Mouse (Mus musculus) A20 (cell line): ENCODE measurements at regions not wholly inside any gene's neighbourhood (a gene's known extent, or its start where the extent isn't known, plus 50 kb on each side); places are given as distances from the start of the nearest gene placed in this dataset.

Experiments
- DNase-seq: peaks from one replicate; pipeline ENCODE4 v3.0.0-alpha.2; 2011; ENCODE audit warnings: low read depth, low spot score

GRCm38 (mm10) chr14:25366009-25366408, 93.0 kb upstream of the Zmiz1 start:
- no peak for DNase-seq

- DNase-seq: no peak
Observed at GRCm38 (mm10) chr14:25370306-25371020, 88.5 kb upstream of the Zmiz1 start.

- no peak for DNase-seq
Observed at GRCm38 (mm10) chr14:25371021-25371400, 88.0 kb upstream of the Zmiz1 start.

- no peak for DNase-seq
Observed at GRCm38 (mm10) chr14:25371661-25372060, 87.3 kb upstream of the Zmiz1 start.

- DNase-seq: no peak
Observed at GRCm38 (mm10) chr14:25372581-25372980, 86.4 kb upstream of the Zmiz1 start.

- DNase-seq: no peak
Observed at GRCm38 (mm10) chr14:25373167-25373566, 85.8 kb upstream of the Zmiz1 start.

- DNase-seq: no peak
Observed at GRCm38 (mm10) chr14:25375001-25375400, 84.0 kb upstream of the Zmiz1 start.

GRCm38 (mm10) chr14:25377091-25377490, 81.9 kb upstream of the Zmiz1 start:
- no peak for DNase-seq

- no peak for DNase-seq
Observed at GRCm38 (mm10) chr14:25377554-25377899, 81.5 kb upstream of the Zmiz1 start.

- no peak for DNase-seq
Observed at GRCm38 (mm10) chr14:25377900-25378716, 80.9 kb upstream of the Zmiz1 start.

GRCm38 (mm10) chr14:25378717-25379224, 80.2 kb upstream of the Zmiz1 start:
- DNase-seq: no peak

GRCm38 (mm10) chr14:25383169-25383824, 75.7 kb upstream of the Zmiz1 start:
- no peak for DNase-seq

GRCm38 (mm10) chr14:25385644-25386043, 73.3 kb upstream of the Zmiz1 start:
- DNase-seq: no peak

- DNase-seq: no peak
Observed at GRCm38 (mm10) chr14:25387780-25388179, 71.2 kb upstream of the Zmiz1 start.

GRCm38 (mm10) chr14:25389314-25389713, 69.7 kb upstream of the Zmiz1 start:
- no peak for DNase-seq

- DNase-seq: peak; percentile 78
Observed at GRCm38 (mm10) chr14:25392412-25392811, 66.6 kb upstream of the Zmiz1 start.

GRCm38 (mm10) chr14:25392940-25393339, 66.0 kb upstream of the Zmiz1 start:
- peak; percentile 21 for DNase-seq

GRCm38 (mm10) chr14:25394931-25395330, 64.1 kb upstream of the Zmiz1 start:
- DNase-seq: no peak

GRCm38 (mm10) chr14:25396990-25397531, 61.9 kb upstream of the Zmiz1 start:
- DNase-seq: peak; percentile 18

GRCm38 (mm10) chr14:25397751-25398150, 61.2 kb upstream of the Zmiz1 start:
- DNase-seq: no peak

- DNase-seq: no peak
Observed at GRCm38 (mm10) chr14:25398745-25399144, 60.2 kb upstream of the Zmiz1 start.

GRCm38 (mm10) chr14:25399286-25399685, 59.7 kb upstream of the Zmiz1 start:
- no peak for DNase-seq
